Mouse (Mus musculus) embryonic fibroblast, embryonic 13.5 days (primary cell): ENCODE results near the gene Lpo.

Experiments used
- CTCF ChIP-seq: IDR thresholded peaks from 2 replicates; pipeline ENCODE4 v1.5.1; 2011; ENCODE audit warnings: mild to moderate bottlenecking, control low read depth, low read length, moderate library complexity, borderline replicate concordance; ENCODE audit not compliant: insufficient read depth
- POLR2A ChIP-seq: IDR thresholded peaks from 2 replicates; pipeline ENCODE4 v1.6.1; 2011; ENCODE audit warnings: low read depth, mild to moderate bottlenecking, control low read depth, low read length, moderate library complexity

- no peak for TF ChIP-seq CTCF
- TF ChIP-seq POLR2A = no peak
Observed at GRCm38 (mm10) chr11:87763511-87763987, 64.5 kb downstream of the Lpo start.
